In genomic region chr2:165633011-165633785, GRCm38 (mm10) we compare ENCODE assay signal across 16 mouse cellular contexts. TPM values are rescaled to one million over a fixed set of nuclear protein-coding genes. Genes with fewer than 3 reads are reported as not detected.
DNase-seq lines count a peak whose midpoint lies in the region; ATAC-seq and TF ChIP-seq lines count a peak whose summit lies in the region.
"Had no signal": no experiment of that assay in that cellular context is flagged by ENCODE, and none has a peak within 500 bp of the region (broad histone marks: within the 10 kb centered on the region; RNA-seq: fewer than 3 reads in every experiment).

No protein-coding gene starts in this region.

- peak; percentile 95 for ATAC-seq in lung, postnatal 0 days

- no peaks in the 10 kb centered on the region for H3K36me3 ChIP-seq in lung, postnatal 0 days (ENCODE audit: insufficient read depth, low read length)
- H3K36me3 ChIP-seq: hindbrain, embryonic 12.5 days; kidney, embryonic 15.5 days; limb, embryonic 15.5 days; midbrain, embryonic 12.5 days; neural tube, embryonic 13.5 days had no signal

- 38% methylated on average over 11 of the region's 11 CpGs for WGBS in lung, postnatal 0 days

- H3K9ac ChIP-seq in lung, postnatal 0 days (replicated peaks; ENCODE audit: low read depth): no peak overlapping the region
- H3K9ac ChIP-seq: hindbrain, embryonic 12.5 days; kidney, embryonic 15.5 days; limb, embryonic 15.5 days; midbrain, embryonic 12.5 days; neural tube, embryonic 13.5 days had no signal

- H3K4me1 ChIP-seq in lung, postnatal 0 days (ENCODE audit: insufficient read depth, low read depth, low read length): 0 out of 2 replicates have a peak, but pooled peaks cover 2% of the 10 kb centered on the region

- no peaks in the 10 kb centered on the region for H3K9me3 ChIP-seq in lung, postnatal 0 days (ENCODE audit: low read length)
- H3K9me3 ChIP-seq: kidney, embryonic 15.5 days; limb, embryonic 15.5 days had no signal

- H3K4me3 ChIP-seq in lung, postnatal 0 days (ENCODE audit: low read depth, low read length): no peak overlapping the region
- H3K4me3 ChIP-seq: hindbrain, embryonic 12.5 days; kidney, embryonic 15.5 days; limb, embryonic 15.5 days; midbrain, embryonic 12.5 days; neural tube, embryonic 13.5 days had no signal

- DNase-seq in adrenal gland, postnatal 14 days: peak; percentile 61
- no peak for DNase-seq in adrenal gland, postnatal 4 days (ENCODE audit: low spot score in 2 of 2)
- peak; percentile 48 for DNase-seq in 3T3-L1 (ENCODE audit: low read depth, low spot score)
- DNase-seq in cerebellum, postnatal 25 days: peak; percentile 66 to 71
- DNase-seq in lung, postnatal 0 days (ENCODE audit: low spot score): peak; percentile 87
- no peak for DNase-seq in c-Kit-positive CD71-positive TER-119-positive erythroid progenitor cells, embryonic 14.5 days (ENCODE audit: low spot score)
- no peak for DNase-seq in ovary, adult 18-20 months (ENCODE audit: low spot score)
- DNase-seq in spleen, postnatal 10 days (ENCODE audit: low spot score in 2 of 2): no peak
- DNase-seq: adrenal gland, adult 8-10 months; layer of hippocampus, postnatal 36 days; right cerebral cortex, adult 18-20 months had no signal

- TF ChIP-seq EP300 in lung, postnatal 0 days (IDR thresholded peaks at IDR 0.05): no peak

- no peaks in the 10 kb centered on the region for H3K27me3 ChIP-seq in lung, postnatal 0 days (replicated peaks; ENCODE audit: insufficient read depth, low read length)
- H3K27me3 ChIP-seq: hindbrain, embryonic 12.5 days; midbrain, embryonic 12.5 days; neural tube, embryonic 13.5 days had no signal

- H3K27ac ChIP-seq in lung, postnatal 0 days (ENCODE audit: low read length): peak overlapping the region; percentile 65
- H3K27ac ChIP-seq: hindbrain, embryonic 12.5 days; kidney, embryonic 15.5 days; limb, embryonic 15.5 days; midbrain, embryonic 12.5 days; neural tube, embryonic 13.5 days had no signal

- no peak overlapping the region for H3K4me2 ChIP-seq in lung, postnatal 0 days (replicated peaks; ENCODE audit: low read depth, low read length)
- H3K4me2 ChIP-seq: hindbrain, embryonic 12.5 days; kidney, embryonic 15.5 days; limb, embryonic 15.5 days; midbrain, embryonic 12.5 days; neural tube, embryonic 13.5 days had no signal

- no peak for TF ChIP-seq CTCF in lung, postnatal 0 days (IDR thresholded peaks at IDR 0.05)

RNA-seq across cellular contexts. Expression of gene Eya2, which starts 38.4 kb away (rescaled TPM):
- total RNA-seq in adrenal gland, postnatal 14 days (2021): 3.2 and 5.3 TPM in 2 replicates
- 1 to 10 TPM; 4.2 to 6.1 TPM for total RNA-seq in adrenal gland, postnatal 4 days (2021)
- 25.7 and 27.8 TPM in 2 replicates for polyA plus RNA-seq in lung, postnatal 0 days (2015; fragmentation: Nextera tagmentation; extraction: Ambion mirVana)

Comparison
In these comparisons a context has a peak if more than half of its experiments do, and no peak if none do; other contexts are left out.
1. DNase-seq: peak in adrenal gland, postnatal 14 days (single experiment), 3T3-L1 (single experiment), cerebellum, postnatal 25 days (2 of 2) and lung, postnatal 0 days (single experiment); none in adrenal gland, postnatal 4 days (0 of 2), c-Kit-positive CD71-positive TER-119-positive erythroid progenitor cells, embryonic 14.5 days (single experiment), ovary, adult 18-20 months (single experiment) and spleen, postnatal 10 days (0 of 2).